Mouse (Mus musculus) urinary bladder, postnatal 36 days (tissue): Measurements from ENCODE around the gene Chat.
"Not testable (repeated sequence)": the region's sequence is repeated elsewhere in the genome, so short reads cannot be mapped to it uniquely, and the experiment has no call there.

Experiments used
- DNase-seq, 2 experiments: peaks; one replicate each; pipeline ENCODE4 v3.0.0; 2022; ENCODE audit warnings: low spot score in 2 of 2, mixed read lengths in 1 of 2

The Chat gene

DNA sequence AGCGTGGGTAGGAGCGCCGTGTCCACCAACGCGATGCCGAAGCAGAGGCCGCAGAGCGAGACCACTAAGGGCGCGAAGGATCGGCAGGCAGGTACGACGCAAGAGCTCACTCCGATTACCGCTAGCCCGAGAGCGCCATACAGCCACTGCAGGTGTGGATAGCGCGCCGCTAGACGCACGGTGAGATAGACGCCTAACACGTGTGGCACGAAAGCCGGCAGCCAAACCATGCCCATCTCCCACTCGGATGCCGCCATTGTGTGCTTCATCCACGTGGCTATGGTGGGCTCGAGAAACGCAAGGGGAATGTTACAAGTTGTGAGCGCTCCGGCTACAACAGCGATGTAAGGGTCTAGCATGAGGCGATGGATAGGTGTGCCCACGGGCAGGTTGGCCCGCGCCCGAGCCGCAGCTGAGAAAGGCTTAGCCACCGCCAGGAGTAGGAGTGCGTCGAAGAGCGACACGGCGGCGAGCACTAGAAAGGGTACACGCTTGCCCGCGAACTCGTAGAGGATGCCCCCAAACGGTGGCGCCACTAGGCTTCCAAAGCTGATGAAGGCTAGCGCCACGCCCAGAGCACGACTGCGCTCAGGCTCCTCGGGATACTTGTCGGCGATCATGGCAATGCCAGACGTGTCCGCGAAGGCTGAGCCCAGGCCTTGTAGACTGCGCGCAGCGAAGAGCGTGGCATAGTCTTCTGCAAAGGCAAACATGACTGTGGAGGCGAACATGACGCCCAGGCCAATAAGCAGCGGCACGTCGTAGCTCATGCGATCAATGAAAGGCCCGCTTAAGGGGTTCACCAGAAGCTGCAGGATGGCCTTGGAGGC lies 2.4 kb downstream of the Chat start:
- DNase-seq, result no peak

DNA sequence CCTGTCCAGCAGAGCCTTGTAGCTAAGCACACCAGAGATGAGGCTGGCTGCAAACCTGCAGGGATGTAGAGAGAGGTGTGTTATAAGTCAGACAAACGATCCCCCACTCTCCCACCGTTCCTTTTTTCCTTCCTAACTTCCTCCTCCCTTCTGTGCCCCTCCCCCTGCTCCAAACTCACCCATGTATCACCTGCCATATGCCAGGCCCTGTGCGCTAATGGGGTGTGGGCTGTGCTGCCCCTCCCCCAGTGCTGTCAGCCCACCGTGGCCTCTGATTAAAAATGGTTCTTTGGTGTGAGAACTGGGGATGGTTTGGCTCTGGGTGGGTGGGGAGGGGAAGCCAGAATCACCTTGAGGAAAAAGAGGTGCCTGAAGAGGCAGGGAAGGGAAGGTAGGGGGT lies 13.2 kb downstream of the Chat start:
- DNase-seq, result no peak

- DNase-seq, result no peak
These were observed 18.8 kb downstream of the Chat start for GRCm38 (mm10) chr14:32446989-32447388.

DNA sequence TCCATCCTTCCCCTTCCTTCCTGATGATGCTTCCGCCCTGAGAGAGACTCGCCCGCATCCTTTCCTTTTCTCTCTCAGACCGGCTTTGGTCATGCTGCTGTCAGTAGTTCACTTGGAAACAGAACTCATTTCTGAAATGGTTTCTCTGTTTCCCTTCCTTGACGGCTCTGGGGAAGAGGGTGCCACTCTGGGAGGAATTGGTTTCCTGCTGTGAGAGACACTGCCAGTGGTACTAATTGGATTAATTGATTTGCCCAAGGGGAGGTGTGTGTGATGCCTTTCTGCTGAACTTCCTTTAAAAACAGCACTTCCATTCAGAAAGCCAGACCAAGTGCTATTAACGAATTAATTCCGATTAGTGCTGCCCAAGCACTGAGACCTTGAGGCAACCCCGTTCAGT lies 22.3 kb downstream of the Chat start:
- no peak for DNase-seq

DNA sequence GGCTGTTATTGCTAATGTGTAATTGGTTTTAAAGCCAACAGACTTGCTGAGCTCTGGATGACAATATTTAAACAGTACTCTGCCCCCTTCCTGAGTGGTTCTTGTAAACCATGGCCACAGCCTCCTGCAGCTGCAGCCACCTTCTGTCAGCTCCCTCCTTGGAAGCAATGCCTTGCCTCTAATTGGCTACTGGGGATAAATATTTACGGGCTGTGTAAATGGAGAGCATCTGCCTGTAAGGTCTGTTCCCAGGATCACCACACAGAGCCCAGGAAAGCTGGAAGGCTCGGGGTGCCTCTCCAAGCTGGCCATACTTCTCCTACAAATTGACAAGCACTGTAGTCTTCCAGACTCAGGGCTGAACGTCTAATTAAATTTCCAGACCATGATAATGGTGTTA lies 26.0 kb downstream of the Chat start:
- no peak for DNase-seq

- no peak for DNase-seq
These were observed 26.5 kb downstream of the Chat start for GRCm38 (mm10) chr14:32439316-32439715.

- DNase-seq, result no peak
These were observed 28.4 kb downstream of the Chat start for GRCm38 (mm10) chr14:32437352-32437793.

DNA sequence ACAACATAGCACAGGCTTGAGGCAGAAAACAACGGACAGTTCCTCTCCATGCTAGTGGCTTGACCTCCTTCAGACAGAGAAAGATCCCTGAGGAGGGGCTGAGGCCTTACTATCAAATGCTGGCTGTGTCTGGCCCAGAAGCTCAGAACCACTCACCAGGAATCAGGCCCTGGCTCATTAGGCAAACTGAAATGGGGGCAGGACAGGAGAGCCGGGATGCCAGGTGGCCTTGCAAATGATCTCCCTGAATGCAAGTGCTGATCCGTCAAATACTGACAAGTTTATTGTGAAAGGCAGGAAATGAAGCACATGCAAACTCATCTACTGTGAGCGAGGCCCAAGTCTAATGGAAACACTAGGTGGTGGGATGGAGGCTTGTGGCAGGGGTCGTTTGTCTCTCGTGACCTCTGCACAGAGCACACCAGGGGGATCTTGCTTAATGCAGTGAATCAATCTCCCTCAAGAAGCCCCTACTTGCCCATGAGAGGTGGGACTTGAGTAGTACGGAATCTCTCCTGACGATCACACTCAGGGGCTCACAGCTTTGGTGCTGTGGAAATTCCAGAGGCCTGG lies 36.7 kb downstream of the Chat start:
- no peak for DNase-seq

GRCm38 (mm10) chr14:32423946-32424345 lies 41.8 kb downstream of the Chat start:
- no peak for DNase-seq

GRCm38 (mm10) chr14:32418747-32419146 lies 47.0 kb downstream of the Chat start:
- no peak for DNase-seq

DNA sequence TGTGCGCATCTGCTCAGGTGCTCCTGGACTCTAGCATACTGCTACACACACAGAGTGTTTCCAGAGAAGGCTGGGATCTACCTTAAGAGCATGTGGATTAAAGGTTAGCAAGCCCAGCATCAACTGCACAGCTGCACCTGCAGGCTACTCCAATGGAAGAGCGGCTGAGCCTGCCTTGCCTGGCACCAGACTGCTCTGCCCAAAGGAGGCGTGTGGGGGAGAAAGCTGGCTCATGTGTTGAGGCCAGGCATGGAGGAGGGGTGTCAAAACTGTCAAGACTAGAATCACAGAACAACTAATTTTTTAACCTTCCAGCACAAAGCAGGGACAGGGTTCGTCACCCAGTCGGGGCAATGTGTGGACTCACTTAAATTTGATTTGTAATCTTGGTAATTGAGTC lies 53.7 kb downstream of the Chat start:
- DNase-seq, result no peak

DNA sequence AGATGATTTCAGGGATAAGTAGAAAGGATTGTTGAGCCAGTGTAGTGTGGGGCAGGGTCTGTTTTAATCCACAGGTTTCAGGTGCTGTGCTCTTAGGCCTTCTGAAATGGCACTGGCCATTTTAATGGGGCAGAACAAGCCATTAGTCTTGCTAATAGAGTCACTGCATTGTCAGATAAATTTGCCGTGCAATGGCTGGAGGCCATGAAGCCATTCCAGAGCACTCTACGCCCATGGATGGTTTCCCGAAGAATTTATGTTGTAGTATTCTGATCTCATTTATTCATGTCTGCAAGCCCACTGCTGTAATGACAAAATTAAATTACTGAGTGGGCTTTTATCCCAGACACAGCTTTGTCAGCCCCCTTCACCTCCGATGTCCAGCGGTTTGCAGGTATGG lies 55.7 kb downstream of the Chat start:
- DNase-seq, result no peak

GRCm38 (mm10) chr14:32405399-32405798 lies 60.4 kb downstream of the Chat start:
- DNase-seq, result not testable (repeated sequence)

DNA sequence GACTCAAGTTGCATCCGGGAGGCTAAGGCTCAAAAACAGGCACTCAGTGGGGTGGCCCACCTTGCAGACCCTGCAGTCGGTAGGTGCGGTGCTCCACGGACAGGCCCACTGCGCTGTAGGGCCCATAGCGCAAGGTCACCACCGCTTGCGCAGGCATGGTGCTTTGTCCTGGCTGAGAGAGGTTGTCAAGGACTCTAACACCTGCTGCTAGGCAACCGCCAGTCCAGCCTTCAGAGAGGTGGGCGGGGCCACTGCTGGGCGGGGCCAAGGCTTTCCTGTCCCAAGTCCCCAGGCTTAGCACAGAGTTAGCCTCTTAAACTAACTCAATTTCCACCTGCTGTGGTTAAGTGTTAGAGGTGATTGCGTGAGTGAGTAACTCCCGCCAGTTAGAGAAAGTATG lies 77.6 kb downstream of the Chat start, which contains the start of gene 1700024G13Rik:
Gene 1700024G13Rik (minus strand): TSS at position 196 of the 400 bp plus-strand sequence.
- no peak for DNase-seq

DNA sequence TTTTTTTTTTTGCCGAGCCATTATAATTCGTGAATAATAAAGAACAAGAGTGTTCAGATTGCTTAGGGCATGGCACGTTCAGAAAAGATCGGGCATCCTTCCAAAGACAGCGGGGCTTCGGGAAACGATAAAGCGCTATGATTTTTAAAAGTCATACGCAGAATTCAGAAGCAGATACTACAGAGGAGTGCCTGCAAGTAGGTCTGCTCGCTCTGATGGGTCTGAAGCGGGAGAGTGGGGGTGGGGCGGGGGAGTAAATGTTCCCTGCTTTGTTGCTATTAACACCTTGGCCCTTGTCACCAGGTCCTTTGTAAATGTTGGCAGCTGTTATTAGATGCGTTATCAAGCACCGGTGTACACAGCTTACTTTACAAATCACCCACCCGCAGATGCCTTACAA lies 84.2 kb downstream of the Chat start:
- no peak for DNase-seq

GRCm38 (mm10) chr14:32381066-32381465 lies 84.7 kb downstream of the Chat start:
- DNase-seq, result no peak

DNA sequence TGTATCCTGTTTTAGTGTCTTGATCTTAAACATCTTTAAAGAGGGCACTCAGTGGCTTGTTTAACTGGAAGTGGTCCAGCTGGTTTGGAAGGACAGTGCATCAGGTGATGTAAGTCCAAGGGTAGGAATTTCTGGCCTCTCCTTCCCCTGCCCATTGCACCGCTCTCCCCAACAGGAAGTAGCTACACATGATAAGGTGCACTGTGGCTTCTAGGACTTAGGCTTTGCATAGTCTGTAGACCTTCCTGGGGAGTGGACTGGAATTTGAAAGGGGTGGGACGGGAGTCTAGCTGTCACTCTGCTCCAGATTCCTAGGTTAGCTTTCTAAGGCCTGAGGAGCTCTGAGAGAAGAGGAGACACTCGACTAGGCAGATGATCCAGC lies 85.7 kb downstream of the Chat start:
- DNase-seq, result no peak

GRCm38 (mm10) chr14:32379395-32380098 lies 86.2 kb downstream of the Chat start:
- no peak for DNase-seq

DNA sequence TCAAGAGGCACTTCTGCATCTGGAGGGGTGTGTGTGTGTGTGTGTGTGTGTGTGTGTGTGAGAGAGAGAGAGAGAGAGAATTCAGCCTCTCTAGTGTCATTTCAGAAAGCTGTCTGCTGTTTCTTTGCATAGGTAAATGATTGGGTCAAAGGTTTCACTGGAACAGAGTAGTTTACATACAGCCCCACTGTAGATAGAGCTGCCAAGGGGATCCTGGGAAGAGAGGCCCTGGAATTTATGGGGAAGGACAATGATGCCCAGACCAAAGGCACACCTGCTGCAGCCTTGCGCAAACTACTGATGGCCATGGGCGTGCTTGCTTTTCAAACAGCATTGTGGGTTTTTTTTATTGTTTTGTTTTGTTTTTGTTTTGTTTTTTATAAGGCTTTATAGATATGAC lies 93.3 kb downstream of the Chat start:
- no peak for DNase-seq

GRCm38 (mm10) chr14:32369756-32370155 lies 96.0 kb downstream of the Chat start:
- no peak for DNase-seq

DNA sequence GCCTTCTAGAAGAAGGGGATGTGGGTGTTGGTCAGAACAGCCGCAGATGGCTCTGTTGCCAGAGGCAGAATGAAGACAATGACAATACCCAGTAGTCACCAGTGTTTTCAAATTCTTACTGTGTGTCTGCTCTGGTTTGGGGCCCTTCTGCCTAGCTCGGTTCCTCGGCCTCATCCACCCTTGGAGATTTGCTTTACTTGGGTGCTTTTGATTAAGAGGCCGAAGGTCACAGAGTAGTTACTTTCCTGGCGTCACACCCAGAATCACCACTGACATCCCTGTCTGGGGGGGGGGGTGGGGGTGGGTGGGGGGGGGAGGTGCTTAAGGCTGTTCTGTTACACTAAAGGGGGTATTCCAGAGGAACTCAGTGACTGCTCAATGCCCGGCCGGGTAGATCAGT lies 101.4 kb downstream of the Chat start:
- no peak for DNase-seq
